Mouse (Mus musculus) forebrain, embryonic 16.5 days (tissue): ENCODE measurements at regions not wholly inside any gene's neighbourhood (a gene's known extent, or its start where the extent isn't known, plus 50 kb on each side); places are given as distances from the start of the nearest gene placed in this dataset.

Experiments
- ATAC-seq: fragments of 200-750 bp; cut with Nextera tagmentation; 2 replicates; pipeline ENCODE4 v1.8.0; 2017; ENCODE audit warnings: mild to moderate bottlenecking, moderate library complexity
- H3K27ac ChIP-seq: fragments of 300-500 bp; sonication (generic); 2 replicates; pipeline ENCODE4 v1.5.1; 2014; ENCODE audit warnings: low read length, control low read depth
- H3K27me3 ChIP-seq: fragments of 300-500 bp; sonication (generic); replicated peaks from 2 replicates; pipeline ENCODE4 v1.6.1; 2014; ENCODE audit warnings: low read length; ENCODE audit not compliant: control insufficient read depth, insufficient read depth
- H3K36me3 ChIP-seq: fragments of 300-500 bp; sonication (generic); 2 replicates; pipeline ENCODE4 v1.6.1; 2014; ENCODE audit not compliant: control insufficient read depth, insufficient read depth
- H3K4me1 ChIP-seq: fragments of 300-500 bp; sonication (generic); replicated peaks from 2 replicates; pipeline ENCODE4 v1.6.1; 2014; ENCODE audit warnings: low read length; ENCODE audit not compliant: control insufficient read depth, insufficient read depth
- H3K4me2 ChIP-seq: fragments of 300-500 bp; sonication (generic); 2 replicates; pipeline ENCODE4 v1.6.1; 2014; ENCODE audit warnings: mild to moderate bottlenecking, low read length, control low read depth
- H3K4me3 ChIP-seq: fragments of 300-500 bp; sonication (generic); replicated peaks from 2 replicates; pipeline ENCODE4 v1.5.1; 2014; ENCODE audit warnings: mild to moderate bottlenecking, low read length, control low read depth
- H3K9ac ChIP-seq: fragments of 300-500 bp; sonication (generic); replicated peaks from 2 replicates; pipeline ENCODE4 v1.6.1; 2014; ENCODE audit warnings: low read depth, low read length, control low read depth
- H3K9me3 ChIP-seq: fragments of 300-500 bp; sonication (generic); 2 replicates; pipeline ENCODE4 v1.6.1; 2016; ENCODE audit warnings: low read length; ENCODE audit not compliant: control insufficient read depth
- WGBS: fragments of 180-500 bp; shearing (Covaris S2); extraction: QIAGEN DNeasy Blood & Tissue Kit; methylation state at CpG from one replicate; pipeline ENCODE4 v1.1.7; 2014; 5-methylcytosine and 5-hydroxymethylcytosine counted together

DNA sequence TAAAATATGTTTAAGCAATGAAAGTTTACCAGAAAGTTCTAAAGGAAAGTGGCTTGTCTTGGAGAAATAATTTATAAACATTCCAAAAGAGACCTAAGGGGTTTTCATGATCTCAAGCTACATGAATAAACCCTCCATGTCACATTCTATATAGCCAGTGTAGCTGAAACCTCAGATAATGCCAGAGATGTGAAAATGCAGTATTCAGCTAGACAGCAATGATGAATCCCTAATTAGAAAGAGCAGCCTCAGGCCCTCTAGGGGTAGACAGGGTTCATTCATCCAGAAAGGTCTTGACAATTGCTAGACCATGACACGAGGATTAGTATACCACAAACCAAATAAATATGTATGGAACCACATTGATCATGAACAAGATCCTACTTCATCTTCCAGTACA is 97.2 kb upstream of the Nox4 start:
- 53% methylated on average over 1 of the region's 1 CpGs for WGBS
- no peak for ATAC-seq

DNA sequence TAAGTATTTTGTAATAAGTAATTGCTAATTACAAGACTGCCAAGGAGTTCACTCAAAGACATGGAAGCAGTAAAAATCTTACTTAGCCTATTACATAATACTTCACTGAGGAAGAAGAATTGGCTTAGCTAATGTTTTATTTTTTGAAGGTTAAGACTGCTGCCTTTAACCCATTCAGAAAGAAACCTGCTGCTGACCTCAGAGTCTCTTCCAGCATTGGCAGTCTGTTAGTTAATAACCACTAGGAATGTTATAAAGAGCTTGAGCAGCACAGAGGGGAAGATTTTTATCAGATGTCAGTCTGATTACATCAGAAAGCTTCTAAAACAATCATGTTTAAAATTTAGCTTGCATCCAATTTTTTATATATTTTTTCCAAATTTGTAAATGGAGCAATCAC is 94.9 kb upstream of the Nox4 start:
- no peak for ATAC-seq
- Histone ChIP-seq H3K27ac (no peak overlapping the region), H3K4me3 (no peak overlapping the region), H3K36me3 (no peaks in the 10 kb centered on the region), H3K27me3 (no peaks in the 10 kb centered on the region), H3K9me3 (no peaks in the 10 kb centered on the region), H3K4me1 (no peaks in the 10 kb centered on the region), H3K9ac (no peak overlapping the region), H3K4me2 (no peak overlapping the region)

More for the DNA sequence above, 97.2 kb upstream of the Nox4 start:
- no peaks in the 10 kb centered on the region for H3K9me3 ChIP-seq
- no peak overlapping the region for H3K9ac ChIP-seq
- H3K27me3 ChIP-seq: no peaks in the 10 kb centered on the region
- no peaks in the 10 kb centered on the region for H3K36me3 ChIP-seq
- H3K4me2 ChIP-seq: no peak overlapping the region
- H3K4me1 ChIP-seq: no peaks in the 10 kb centered on the region
- no peak overlapping the region for H3K4me3 ChIP-seq
- no peak overlapping the region for H3K27ac ChIP-seq

DNA sequence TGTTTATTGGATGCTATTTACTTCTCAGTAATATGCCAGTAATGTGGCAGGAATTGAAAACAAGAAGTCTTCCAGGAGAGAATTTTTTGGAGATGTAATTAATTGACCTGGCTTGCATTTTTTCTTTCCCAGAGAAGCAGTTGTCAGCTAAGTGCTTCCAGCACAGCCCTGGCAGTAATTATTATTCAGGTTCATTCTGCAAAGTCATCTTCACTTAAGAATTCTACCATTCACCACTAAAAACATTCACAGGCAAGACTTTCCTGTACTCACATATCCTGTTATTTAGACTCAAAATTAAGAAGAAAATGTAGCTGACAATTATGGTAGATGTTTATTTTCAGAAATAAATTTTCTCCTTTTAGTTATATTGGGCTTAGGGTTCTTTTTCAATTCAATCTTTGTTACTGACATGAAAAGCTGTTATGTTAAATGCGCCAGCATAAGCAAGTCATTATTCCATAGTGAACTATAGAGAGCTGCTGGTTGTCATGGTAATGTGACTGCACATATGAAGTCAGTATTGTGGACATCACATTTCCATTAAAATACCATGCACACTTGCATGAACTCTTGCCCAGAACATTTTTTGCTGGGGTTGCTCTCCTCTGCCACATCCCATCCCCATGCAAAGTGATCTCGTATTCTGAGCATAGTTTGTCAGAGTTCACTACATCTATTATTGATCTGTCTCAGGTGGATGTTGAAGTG is 59.3 kb upstream of the Nox4 start:
- Histone ChIP-seq H3K27me3 (no peaks in the 10 kb centered on the region), H3K4me3 (no peak overlapping the region), H3K27ac (no peak overlapping the region), H3K36me3 (no peaks in the 10 kb centered on the region), H3K9me3 (no peaks in the 10 kb centered on the region), H3K4me2 (no peak overlapping the region), H3K9ac (no peak overlapping the region), H3K4me1 (peaks cover 5% of the 10 kb centered on the region)
- ATAC-seq: peak; percentile 93
- 20% methylated on average over 2 of the region's 2 CpGs for WGBS

DNA sequence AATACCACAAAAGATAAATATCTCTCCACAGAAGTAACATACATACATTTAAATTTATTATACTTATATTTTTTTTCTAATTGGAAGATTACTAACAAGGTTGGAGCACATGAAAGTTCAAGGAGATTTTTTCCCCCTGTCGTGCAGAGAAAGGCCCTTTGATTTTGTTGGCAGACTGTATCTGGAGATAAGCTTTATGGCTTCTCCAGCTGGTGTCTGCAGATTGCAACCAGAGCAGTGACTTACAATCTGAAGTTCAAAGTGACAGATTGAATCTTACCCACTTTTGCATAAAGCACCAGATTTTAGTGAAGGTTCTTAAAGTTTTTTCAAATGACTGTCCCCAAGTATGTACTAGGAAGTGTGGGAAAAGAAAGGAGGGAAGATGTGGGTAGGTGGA is 50.2 kb upstream of the Nox4 start:
- no peaks in the 10 kb centered on the region for H3K27me3 ChIP-seq
- WGBS: 70% methylated on average over 1 of the region's 1 CpGs
- no peak overlapping the region for H3K27ac ChIP-seq
- H3K4me3 ChIP-seq: no peak overlapping the region
- no peak for ATAC-seq
- H3K4me2 ChIP-seq: no peak overlapping the region
- H3K36me3 ChIP-seq: no peaks in the 10 kb centered on the region
- no peaks in the 10 kb centered on the region for H3K9me3 ChIP-seq
- no peaks in the 10 kb centered on the region for H3K4me1 ChIP-seq
- H3K9ac ChIP-seq: no peak overlapping the region
